Mouse (Mus musculus) right cerebral cortex, postnatal 4 days (tissue): ENCODE results near the gene Arrdc5.

Source experiments
- DNase-seq: peaks from one replicate; pipeline ENCODE4 v3.0.0-alpha.2; 2022

Gene Arrdc5

DNA sequence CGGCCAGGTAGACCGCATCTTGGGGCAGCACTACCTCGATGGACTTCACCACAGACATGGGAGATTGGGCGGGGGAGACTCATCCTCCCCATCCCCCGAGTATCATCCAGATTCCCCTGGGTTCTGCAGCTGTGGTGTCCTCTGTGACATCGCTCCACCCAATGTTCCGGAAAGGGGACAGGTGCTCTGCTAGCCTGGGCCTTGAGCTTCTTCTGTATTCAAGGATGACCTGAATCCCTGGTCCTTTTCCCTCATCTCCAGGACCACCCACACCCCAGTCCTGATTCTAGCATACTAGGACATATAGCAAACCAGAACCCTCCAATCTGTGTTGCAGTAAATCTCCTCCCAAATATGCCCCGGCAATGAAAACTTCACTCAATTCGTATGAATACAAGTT lies at the start of gene Arrdc5:
Gene Arrdc5, minus strand, starts transcription at position 101 of the 400 bp plus-strand sequence.
- DNase-seq, result no peak

DNA sequence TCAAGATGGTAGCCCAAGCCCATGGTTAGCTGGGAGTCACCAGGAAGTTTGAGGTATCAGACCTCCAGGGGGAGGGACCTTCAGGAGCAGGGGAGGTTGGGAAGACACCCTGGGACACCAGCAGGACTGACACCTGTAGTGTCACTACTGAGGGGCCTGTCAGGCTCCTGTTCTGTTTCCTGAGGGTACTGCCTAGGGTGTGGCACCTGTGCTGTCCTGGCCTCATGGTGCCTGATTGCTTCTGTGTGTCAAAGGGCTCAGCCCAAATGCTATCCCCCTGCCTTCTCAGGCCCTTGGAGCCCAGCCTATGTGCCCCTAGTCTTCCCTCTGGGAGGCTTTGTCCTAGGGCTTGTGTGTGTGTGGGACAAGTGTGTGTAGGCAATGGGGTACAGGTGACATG lies 48.5 kb upstream of the Arrdc5 start:
- DNase-seq, result no peak

- DNase-seq, result no peak
Measured at GRCm38 (mm10) chr17:56348128-56348527, 48.0 kb upstream of the Arrdc5 start.

DNA sequence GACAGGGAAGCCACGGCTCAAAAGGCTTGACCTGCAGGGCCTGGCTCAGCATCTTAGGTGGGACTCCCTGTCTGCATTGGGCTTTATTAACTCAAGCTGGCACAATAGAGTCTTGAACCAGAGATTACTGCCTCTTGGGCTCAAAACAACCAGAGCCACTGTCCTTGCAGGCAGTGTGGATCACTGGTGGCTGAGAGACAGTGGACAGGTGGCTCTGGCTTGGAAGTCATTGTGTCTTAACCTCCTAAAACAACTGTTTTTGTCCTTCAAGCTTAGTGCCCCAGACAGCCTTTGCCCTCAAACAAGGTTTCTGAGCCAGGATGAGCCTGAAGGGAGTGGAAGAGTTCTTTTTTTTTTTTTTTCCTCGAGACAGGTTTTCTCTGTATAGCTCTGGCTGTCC lies 45.3 kb upstream of the Arrdc5 start:
- no peak for DNase-seq

DNA sequence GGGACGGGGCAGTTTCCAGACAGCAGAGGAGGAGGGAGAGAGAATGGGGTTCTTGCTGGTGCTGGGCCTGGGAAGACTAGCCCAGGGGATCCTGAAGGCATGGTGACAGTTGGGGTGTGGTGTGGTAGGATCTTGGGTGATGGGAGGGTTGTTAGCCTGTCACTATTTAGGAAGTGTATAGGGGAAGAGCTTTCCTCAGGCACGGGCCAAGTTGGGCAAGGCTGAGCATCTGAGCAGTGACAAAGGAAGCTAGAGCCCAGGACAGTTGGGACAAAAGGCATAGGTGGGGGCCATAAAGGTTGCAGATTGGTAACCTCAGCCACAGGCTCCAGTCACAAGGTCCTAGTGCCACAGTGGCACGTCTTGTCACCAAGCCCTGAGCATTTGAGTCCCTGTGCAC lies 43.4 kb upstream of the Arrdc5 start:
- no peak for DNase-seq

GRCm38 (mm10) chr17:56340717-56341116 lies 40.6 kb upstream of the Arrdc5 start:
- DNase-seq, result no peak

DNA sequence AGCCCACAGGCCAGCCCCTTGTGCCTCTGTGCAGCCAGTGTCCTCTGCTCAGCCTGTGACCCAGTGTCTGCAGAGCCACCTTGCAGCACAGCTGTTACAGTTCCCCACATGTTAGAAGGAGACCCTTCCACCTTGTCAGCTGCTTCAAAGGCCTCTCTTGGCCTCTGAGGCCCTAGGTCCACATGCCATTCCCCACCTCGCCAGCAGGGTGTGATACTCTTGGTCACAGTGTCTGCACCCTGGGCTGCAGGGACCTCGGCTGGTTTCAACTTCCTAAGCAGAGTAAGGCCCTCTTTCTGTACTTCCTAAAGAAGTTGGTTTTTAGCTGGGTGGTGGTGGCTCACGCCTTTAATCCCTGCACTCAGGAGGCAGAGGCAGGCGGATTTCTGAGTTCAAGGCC lies 38.8 kb upstream of the Arrdc5 start:
- DNase-seq, result peak; percentile 26

GRCm38 (mm10) chr17:56337791-56338190 lies 37.7 kb upstream of the Arrdc5 start:
- DNase-seq, result no peak

DNA sequence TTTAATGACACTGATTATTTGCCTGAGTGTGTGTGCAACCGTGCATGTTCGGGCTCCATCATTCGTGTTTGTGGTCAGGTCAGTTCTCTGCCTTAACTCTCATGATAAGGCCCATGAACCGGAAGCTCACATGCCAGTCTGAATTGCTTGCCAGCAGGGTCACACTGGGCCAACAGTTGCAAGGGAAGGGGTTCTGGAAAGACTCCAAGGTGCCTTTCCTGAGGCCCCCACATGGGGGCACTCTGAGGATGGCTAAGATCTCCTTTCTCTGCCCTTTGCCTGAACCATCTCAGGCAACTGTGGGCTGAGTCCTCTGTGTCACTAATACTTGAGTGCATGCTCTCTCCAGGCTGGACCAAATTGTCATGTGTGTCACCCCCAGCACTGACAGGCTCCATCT lies 37.1 kb upstream of the Arrdc5 start:
- no peak for DNase-seq

DNA sequence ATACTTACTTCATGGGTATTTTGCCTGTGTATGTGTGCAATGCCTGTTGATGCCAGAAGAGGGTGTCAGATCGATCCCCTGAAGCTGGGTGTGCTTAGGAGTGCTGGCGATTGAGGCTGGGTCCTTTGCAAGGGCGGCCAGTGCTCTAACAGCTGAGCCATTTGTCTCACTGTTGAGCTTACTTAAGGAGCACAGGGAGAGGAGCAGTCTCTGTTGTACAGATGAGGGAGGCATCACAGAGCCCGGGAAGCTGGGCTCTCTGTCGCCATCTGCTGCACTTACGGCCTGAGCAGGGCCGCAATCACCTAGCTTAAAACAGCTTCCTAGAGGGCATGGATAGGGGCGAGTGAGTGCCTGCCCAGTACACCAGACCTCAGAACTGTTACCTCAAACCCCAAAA lies 32.9 kb upstream of the Arrdc5 start:
- no peak for DNase-seq

DNA sequence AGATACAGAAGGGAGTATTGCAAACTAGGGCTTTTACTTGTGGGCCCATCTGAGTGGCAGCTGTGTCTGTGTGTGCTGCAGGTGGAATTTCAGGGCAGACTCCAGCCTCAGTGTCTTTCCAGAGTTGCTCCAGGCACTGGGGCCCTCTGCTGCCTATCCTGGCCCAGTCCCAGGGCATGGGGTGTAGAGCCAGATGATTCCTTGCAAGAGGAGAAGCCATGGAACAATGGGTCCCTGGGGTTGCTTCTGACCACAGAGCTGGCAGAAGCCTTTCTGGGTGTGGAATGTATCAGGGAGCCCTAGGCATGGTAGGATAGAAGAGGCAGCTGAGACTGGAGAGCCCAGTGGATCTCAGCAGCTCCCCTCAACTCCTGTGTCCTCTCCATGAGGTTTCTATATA lies 31.2 kb upstream of the Arrdc5 start:
- DNase-seq, result no peak

GRCm38 (mm10) chr17:56330345-56330744 lies 30.3 kb upstream of the Arrdc5 start:
- no peak for DNase-seq

DNA sequence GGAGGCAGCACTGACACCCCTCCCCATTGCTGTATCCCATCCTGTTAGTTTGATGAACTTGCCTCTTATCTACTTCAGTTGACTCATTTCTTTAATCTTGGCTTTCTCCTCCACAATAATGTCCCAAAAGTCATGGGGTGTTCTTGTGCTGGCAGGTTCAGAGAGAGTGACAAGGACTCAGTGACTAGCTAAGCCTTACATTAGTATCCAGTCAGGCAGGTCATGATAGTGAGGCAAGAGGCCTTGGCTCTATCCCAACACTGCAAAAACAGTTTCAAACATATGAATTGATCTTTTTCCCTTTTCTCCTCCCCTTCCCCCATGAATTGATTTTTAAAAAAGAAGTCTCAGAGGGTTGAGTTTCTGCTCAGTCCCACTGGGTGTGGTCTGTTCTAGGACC lies 29.2 kb upstream of the Arrdc5 start:
- no peak for DNase-seq

- peak; percentile 49 for DNase-seq
Measured at GRCm38 (mm10) chr17:56326153-56327147, 26.4 kb upstream of the Arrdc5 start.

DNA sequence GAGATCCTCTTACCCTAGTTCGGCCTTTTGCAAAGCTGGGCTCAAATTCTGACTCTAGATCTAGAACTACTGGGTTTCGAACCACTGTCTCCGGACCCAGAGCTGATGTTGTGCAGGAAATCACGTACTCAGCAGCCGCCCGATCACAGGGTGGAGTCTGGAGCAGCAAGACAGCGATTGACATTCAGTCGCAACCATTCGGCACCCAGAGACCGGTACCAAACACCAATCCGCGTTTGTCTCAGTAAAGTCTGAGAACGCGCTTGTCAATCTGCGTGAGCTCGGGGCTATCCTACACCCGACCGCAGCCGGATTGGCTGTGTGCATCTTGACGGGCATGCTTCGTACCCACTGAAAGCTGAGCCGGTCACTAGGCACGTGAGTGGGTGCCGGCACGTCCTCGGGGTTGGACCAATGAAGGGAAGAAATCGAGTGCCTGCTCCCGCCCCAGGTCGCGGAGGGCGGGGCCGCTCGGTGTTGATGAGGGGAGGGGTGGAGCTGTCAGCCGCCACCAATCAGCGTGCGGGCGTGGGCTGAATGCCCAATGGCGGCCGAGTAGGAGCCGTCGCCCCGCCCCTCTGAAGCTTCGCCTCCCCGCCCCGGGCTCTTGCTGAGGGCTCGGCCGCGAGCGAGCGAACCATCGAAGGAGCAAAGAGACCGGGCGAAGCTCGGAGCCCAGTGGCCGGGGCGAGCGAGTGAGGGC lies 25.5 kb upstream of the Arrdc5 start, which contains the start of gene Kdm4b:
Gene Kdm4b, plus strand, starts transcription at position 613 of the 703 bp plus-strand sequence.
- DNase-seq, result peak; percentile 99

DNA sequence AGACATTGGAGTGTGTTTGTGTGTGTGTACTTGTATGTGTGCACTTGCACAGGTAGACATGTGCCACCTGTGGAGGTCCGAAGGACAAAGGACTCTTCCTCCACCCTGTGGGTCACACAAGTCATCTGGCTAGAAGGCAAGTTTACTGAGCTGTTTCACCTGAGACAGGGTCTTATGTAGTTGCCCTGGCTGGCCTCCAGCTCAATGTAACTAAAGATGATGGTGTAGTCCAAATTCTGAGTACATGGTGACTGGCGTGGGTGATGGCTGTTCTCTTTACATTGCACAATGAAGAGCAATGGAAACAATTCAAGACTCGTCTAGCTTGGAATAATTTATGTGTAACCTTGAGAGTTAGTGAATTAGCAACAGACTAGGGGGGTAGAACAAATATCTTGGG lies 24.3 kb upstream of the Arrdc5 start:
- no peak for DNase-seq

- no peak for DNase-seq
Measured at GRCm38 (mm10) chr17:56309191-56309945, 9.3 kb upstream of the Arrdc5 start.

GRCm38 (mm10) chr17:56308088-56308487 lies 8.0 kb upstream of the Arrdc5 start:
- no peak for DNase-seq

- DNase-seq, result no peak
Measured at GRCm38 (mm10) chr17:56305826-56306225, 5.7 kb upstream of the Arrdc5 start.

- DNase-seq, result no peak
Measured at GRCm38 (mm10) chr17:56305156-56305555, 5.1 kb upstream of the Arrdc5 start.

DNA sequence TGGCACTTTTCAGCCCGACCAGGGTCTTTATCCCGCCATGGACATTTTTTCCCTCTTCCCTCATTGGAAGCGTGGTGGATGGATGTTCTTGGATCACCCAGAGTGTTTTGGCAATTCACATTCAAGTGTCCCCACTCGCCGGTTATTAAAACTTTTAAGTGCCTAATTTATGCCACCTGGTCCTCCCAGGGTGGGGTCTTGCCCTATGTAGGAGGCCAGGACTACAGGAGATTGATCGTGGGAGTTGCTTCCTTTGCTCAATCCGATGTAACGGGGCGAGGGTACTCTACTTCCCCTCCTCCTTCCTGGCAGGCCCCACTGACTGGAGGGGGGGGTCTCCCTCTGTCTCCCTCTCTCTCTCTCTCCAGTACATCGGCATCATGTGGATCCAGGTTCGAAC lies 4.6 kb upstream of the Arrdc5 start:
- DNase-seq, result no peak

- DNase-seq, result peak; percentile 93
Measured at GRCm38 (mm10) chr17:56303847-56304586, 3.9 kb upstream of the Arrdc5 start.
